Mouse (Mus musculus) midbrain, embryonic 11.5 days (tissue): ENCODE results near the gene Prmt9. TPM values are rescaled to one million over a fixed set of nuclear protein-coding genes. Genes with fewer than 3 reads are reported as not detected.

ENCODE experiments used
- ATAC-seq: fragments of 200-750 bp; cut with Nextera tagmentation; 2 replicates; pipeline ENCODE4 v1.8.0; 2017; ENCODE audit warnings: moderate TSS enrichment, moderate library complexity; ENCODE audit not compliant: low FRiP score
- DNase-seq: peaks from one replicate; pipeline ENCODE4 v3.0.0; 2015; ENCODE audit warnings: low spot score; ENCODE audit errors: missing footprints
- H3K27ac ChIP-seq: fragments of 300-500 bp; sonication (generic); 2 replicates; pipeline ENCODE4 v1.5.1; 2014; ENCODE audit warnings: low read depth, low read length
- H3K27me3 ChIP-seq: fragments of 300-500 bp; sonication (generic); 2 replicates; pipeline ENCODE4 v1.6.1; 2014; ENCODE audit warnings: mild to moderate bottlenecking, low read length, moderate library complexity, mixed read lengths; ENCODE audit not compliant: control insufficient read depth, insufficient read depth
- H3K36me3 ChIP-seq: fragments of 300-500 bp; sonication (generic); 2 replicates; pipeline ENCODE4 v1.6.1; 2014; ENCODE audit warnings: mild to moderate bottlenecking, low read length, moderate library complexity, mixed read lengths; ENCODE audit not compliant: control insufficient read depth, insufficient read depth
- H3K4me1 ChIP-seq: fragments of 300-500 bp; sonication (generic); 2 replicates; pipeline ENCODE4 v1.6.1; 2014; ENCODE audit warnings: low read length; ENCODE audit not compliant: control insufficient read depth, insufficient read depth
- H3K4me2 ChIP-seq: fragments of 300-500 bp; sonication (generic); 2 replicates; pipeline ENCODE4 v1.6.1; 2014; ENCODE audit warnings: mild to moderate bottlenecking, moderate library complexity
- H3K4me3 ChIP-seq: fragments of 300-500 bp; sonication (generic); 2 replicates; pipeline ENCODE4 v1.5.1; 2014; ENCODE audit warnings: low read depth, low read length
- H3K9ac ChIP-seq: fragments of 300-500 bp; sonication (generic); 2 replicates; pipeline ENCODE4 v1.6.1; 2014; ENCODE audit warnings: low read length
- H3K9me3 ChIP-seq: fragments of 300-500 bp; sonication (generic); 2 replicates; pipeline ENCODE4 v1.6.1; 2016; ENCODE audit warnings: low read length; ENCODE audit not compliant: control insufficient read depth
- WGBS: fragments of 180-500 bp; shearing (Covaris S2); extraction: QIAGEN DNeasy Blood & Tissue Kit; methylation state at CpG from one replicate; pipeline ENCODE4 v1.1.7; 2014; 5-methylcytosine and 5-hydroxymethylcytosine counted together
- polyA plus RNA-seq: library from polyadenylated mRNA; unstranded; fragments of >200 nt; fragmentation: Nextera tagmentation; extraction: Ambion mirVana; gene quantifications from 2 replicates; pipeline ENCODE4 v1.2.1, GENCODE M21; 2014

The Prmt9 gene
- polyA plus RNA-seq, 1 experiment from 2014 or later = 22.7 TPM

DNA sequence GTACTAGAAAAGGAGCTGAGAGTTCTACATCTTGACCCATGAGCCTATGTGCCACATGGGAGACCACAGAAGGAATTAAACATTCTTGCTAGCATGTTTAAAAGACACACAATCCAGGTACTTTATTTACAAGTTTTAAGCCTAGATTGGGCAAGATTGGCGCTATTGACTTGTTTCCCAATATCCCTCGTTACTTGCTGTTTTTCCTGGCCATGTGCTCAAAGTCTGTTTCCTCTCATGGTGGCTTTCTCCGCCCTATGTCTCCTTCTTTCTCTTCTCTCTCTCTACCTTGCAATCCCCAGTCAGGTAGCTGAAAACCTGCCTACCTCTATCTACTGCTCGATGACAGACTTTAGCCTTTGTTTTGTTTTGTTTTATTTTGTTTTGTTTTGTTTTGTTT is 3.6 kb upstream of the Prmt9 start:
- peak; percentile 57 for DNase-seq
- 89% methylated on average over 4 of the region's 4 CpGs for WGBS

DNA sequence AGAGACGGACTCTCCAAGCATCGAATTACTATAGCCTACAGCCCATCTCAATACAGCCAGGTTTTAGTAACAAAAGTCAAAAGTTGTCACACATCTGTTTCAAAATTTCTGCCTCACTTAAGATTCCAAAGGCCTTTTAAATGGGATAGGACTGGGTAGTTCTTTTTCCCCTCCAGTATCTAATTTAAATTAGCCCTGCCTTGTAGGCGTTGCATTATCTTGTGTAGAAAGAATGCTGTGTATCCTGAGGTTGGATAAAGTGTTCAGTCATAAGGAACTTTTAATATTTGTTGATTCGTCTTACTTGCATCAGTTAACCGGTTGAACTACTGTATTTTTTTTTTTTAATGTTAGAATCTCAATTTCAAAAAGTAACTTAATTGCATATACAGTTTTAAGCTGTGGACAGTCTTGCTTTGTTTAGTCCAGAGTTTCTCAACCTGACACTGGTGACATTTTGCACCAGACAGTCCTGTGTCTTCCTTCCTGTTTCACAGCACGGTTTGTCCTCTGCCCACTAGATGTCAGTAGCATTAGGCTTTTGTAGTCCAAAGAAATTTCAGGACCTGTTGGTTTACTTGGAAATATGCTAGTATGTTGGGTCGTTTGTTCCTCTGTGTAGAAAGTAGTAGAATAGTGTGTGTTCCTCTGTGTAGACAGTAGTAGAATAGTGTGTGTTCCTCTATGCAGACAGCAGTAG is 834 bp downstream of the Prmt9 start:
- peak overlapping the region; percentile 65 for H3K4me2 ChIP-seq
- peak overlapping the region; percentile 91 for H3K9ac ChIP-seq
- no peak overlapping the region for H3K27ac ChIP-seq
- DNase-seq (peak; percentile 86), ATAC-seq (no peak)
- no peaks in the 10 kb centered on the region; the same call in 1 of the 2 replicates for H3K36me3 ChIP-seq
- H3K27me3 ChIP-seq = no peaks in the 10 kb centered on the region
- no peaks in the 10 kb centered on the region for H3K9me3 ChIP-seq
- H3K4me1 ChIP-seq = peaks cover 2% of the 10 kb centered on the region; the same call in 1 of the 2 replicates
- 27% methylated on average over 7 of the region's 7 CpGs for WGBS
- peak overlapping the region; percentile 82 for H3K4me3 ChIP-seq

More for the DNA sequence above, 3.6 kb upstream of the Prmt9 start:
- Histone ChIP-seq H3K4me2 (no peak overlapping the region), H3K27ac (no peak overlapping the region), H3K4me3 (no peak overlapping the region), H3K4me1 (peaks cover 2% of the 10 kb centered on the region; the same call in 1 of the 2 replicates), H3K9me3 (no peaks in the 10 kb centered on the region), H3K27me3 (no peaks in the 10 kb centered on the region), H3K9ac (no peak overlapping the region), H3K36me3 (no peaks in the 10 kb centered on the region)
- no peak for ATAC-seq

DNA sequence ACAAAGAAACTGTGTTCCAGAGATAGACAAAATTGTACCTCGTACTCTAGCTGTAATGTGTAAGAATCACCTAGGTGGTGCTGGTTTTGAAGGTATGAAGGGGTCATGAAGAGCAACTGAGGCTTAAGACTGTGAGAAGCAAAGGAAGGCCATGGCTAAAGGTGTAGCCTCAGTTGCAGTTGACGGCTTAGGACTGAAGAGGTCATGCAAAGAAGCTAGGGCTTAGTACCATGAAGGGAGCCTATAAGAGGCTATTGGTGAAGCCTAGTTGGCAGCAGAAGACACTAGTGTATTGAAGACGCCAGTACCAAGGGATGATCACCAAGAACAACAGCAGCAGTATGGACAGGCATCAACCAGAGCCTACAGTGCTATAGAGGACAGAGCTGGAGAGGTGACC is 3.3 kb downstream of the Prmt9 start:
- Histone ChIP-seq H3K4me3 (no peak overlapping the region), H3K4me1 (peaks cover 2% of the 10 kb centered on the region; the same call in 1 of the 2 replicates), H3K4me2 (no peak overlapping the region), H3K9me3 (no peaks in the 10 kb centered on the region), H3K9ac (no peak overlapping the region), H3K27ac (no peak overlapping the region), H3K36me3 (peaks cover 7% of the 10 kb centered on the region; the same call in 1 of the 2 replicates), H3K27me3 (no peaks in the 10 kb centered on the region)
- DNase-seq (peak; percentile 69), ATAC-seq (no peak)
- WGBS = 96% methylated on average over 3 of the region's 3 CpGs

DNA sequence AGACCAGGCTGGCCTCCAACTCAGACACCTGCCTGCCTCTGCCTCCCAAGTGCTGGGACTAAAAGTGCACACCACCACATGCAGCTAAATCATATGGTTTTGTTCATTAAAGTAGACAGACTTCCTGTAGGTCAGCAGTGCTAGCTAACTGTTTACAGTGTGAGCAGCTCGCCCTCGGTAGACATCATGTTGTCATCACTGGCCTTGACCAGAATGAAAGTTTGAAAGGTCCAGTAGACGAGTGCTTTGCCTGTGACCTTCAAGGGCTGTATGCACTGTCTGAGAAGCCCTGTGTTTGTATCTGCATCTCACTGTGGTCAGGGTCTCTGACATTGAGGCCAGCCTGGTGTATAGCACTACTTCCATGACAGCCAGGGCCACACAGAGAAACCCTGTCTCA is 12.2 kb downstream of the Prmt9 start:
- DNase-seq (no peak), ATAC-seq (no peak)
- H3K36me3 ChIP-seq = peaks cover 14% of the 10 kb centered on the region; the same call in 1 of the 2 replicates
- H3K9ac ChIP-seq = no peak overlapping the region
- no peaks in the 10 kb centered on the region for H3K4me1 ChIP-seq
- no peak overlapping the region for H3K27ac ChIP-seq
- H3K9me3 ChIP-seq = no peaks in the 10 kb centered on the region
- H3K27me3 ChIP-seq = no peaks in the 10 kb centered on the region
- H3K4me3 ChIP-seq = no peak overlapping the region
- WGBS = 84% methylated on average over 3 of the region's 3 CpGs
- H3K4me2 ChIP-seq = no peak overlapping the region

DNA sequence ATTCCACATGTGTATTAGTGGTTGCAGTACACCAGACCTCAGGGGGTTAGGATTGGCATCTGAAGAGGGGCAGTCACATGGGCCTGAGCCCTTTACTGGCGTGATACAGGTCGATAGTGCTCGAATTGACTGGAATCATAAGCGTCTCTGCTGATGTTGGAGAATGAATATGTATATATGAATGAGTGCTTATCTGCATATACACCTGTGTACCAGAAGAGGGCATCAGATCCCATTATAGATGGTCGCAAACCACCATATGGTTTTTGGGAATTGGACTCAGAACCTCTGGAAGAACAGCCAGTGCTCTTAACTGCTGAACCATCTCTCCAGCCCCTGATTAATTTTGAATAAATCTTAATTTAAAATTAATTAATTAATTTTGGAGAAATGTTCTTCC is 25.0 kb downstream of the Prmt9 start:
- Histone ChIP-seq H3K9me3 (no peaks in the 10 kb centered on the region), H3K27me3 (no peaks in the 10 kb centered on the region), H3K27ac (no peak overlapping the region), H3K9ac (no peak overlapping the region), H3K4me2 (no peak overlapping the region), H3K4me1 (no peaks in the 10 kb centered on the region), H3K4me3 (no peak overlapping the region), H3K36me3 (no peaks in the 10 kb centered on the region)
- DNase-seq (no peak), ATAC-seq (no peak)
- WGBS = 90% methylated on average over 5 of the region's 5 CpGs

DNA sequence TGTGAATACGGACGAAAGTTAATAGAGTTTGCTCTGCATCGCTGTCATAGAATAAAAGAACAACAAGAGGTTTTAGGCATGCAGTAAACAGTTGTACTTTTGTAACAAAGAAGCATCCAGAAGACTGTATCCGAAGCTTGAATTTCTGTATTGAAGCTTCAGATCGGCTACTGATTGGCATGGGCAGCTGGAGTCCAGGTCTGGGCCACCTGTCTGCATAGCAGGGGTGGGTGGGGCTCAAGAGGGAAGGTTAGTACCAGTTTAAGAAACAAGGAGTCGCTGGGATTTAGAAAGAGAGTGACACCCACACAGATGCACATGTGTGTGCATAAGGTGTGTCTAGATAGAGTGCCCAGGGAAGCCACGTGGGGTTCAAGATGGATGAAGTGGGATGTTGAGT is 28.5 kb downstream of the Prmt9 start:
- no peak overlapping the region for H3K4me3 ChIP-seq
- H3K9ac ChIP-seq = no peak overlapping the region
- H3K4me2 ChIP-seq = no peak overlapping the region
- no peaks in the 10 kb centered on the region for H3K4me1 ChIP-seq
- peaks cover 6% of the 10 kb centered on the region for H3K36me3 ChIP-seq
- ATAC-seq = no peak
- H3K27ac ChIP-seq = no peak overlapping the region
- no peak for DNase-seq
- no peaks in the 10 kb centered on the region for H3K9me3 ChIP-seq
- WGBS = 90% methylated on average over 7 of the region's 7 CpGs
- no peaks in the 10 kb centered on the region for H3K27me3 ChIP-seq

DNA sequence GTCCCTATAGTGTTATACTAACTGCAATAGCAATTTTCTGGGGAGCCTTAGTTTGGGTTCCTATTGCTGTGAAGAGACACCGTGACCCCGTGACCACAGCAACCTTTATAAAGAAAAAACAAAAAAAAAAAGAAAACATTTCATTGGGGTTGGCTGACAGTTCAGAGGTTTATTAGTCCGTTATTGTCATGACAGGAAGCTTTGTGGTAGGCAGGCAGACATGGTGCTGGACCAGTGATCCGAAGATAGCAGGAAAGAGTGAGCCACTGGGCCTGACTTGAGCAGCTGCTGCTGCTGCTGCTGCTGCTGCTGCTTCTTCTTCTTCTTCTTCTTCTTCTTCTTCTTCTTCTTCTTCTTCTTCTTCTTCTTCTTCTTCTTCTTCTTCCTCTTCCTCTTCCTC is 35.0 kb downstream of the Prmt9 start:
- Histone ChIP-seq H3K36me3 (peaks cover 6% of the 10 kb centered on the region), H3K4me1 (no peaks in the 10 kb centered on the region), H3K27ac (no peak overlapping the region), H3K4me2 (no peak overlapping the region), H3K4me3 (no peak overlapping the region), H3K9me3 (no peaks in the 10 kb centered on the region), H3K27me3 (no peaks in the 10 kb centered on the region), H3K9ac (no peak overlapping the region)
- no peak for ATAC-seq
- no peak for DNase-seq
- 87% methylated on average over 4 of the region's 4 CpGs for WGBS

DNA sequence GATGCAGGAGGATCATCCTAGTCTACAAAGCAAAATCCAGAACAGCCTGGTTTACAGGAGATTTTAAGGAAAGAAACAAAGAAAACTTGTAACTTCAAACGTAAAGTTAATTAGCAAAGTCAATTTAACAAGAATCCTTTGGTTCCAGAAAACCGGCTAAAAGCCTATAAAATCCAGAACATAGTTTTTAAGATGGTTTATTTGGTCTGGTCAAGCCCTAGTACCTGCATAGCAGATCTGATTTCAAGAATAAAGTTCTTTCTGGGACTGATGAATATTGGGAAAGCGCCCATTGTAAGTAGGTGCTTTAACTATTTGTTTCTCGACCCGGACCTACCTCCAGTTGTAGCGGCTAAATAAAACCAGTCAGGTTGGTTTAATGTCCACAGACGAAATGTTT is 60.4 kb downstream of the Prmt9 start:
- 13% methylated on average over 7 of the region's 7 CpGs for WGBS
- H3K4me1 ChIP-seq = peaks cover 9% of the 10 kb centered on the region

DNA sequence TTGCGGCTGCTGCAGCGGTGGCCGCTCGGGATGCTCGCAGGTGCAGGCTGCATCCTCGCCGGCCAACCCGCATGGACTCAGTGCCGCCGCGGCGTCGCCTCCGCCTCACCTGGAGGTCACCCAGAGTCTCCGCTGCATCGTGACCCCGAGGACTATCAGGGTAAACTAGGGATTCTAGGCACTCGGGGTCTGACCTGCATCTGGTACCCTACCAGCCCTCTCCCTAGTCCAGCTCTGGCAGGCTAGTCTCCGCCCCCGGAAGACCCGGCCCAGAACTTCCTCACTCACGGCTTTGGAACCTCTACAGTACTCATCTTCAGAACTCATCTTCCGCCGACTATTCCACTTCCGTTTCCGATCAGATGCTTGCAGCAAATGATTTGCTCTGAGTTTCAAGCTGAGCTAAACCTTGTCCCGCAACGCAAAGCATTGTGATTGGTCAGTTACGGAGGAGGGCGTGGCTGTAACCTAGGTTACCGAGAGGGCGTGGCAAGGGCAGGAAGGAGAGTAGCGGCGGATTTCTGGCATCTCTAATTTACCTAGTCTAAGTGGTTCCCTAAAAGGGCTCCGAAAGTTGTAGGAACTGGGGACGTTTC is 61.3 kb downstream of the Prmt9 start, which contains the start of gene Tmem184c:
Gene Tmem184c, minus strand, starts transcription at position 325 of the 596 bp plus-strand sequence.
- DNase-seq (peak; percentile 100), ATAC-seq (peak; percentile 99)
- H3K9me3 ChIP-seq = no peaks in the 10 kb centered on the region
- no peak within 1 kb of the TSS for H3K27ac ChIP-seq
- peaks cover 9% of the 10 kb centered on the region for H3K4me1 ChIP-seq
- H3K4me2 ChIP-seq = peak within 1 kb of the TSS; percentile 73
- H3K4me3 ChIP-seq = peak within 1 kb of the TSS; percentile 66
- H3K36me3 ChIP-seq = no peaks in the 10 kb centered on the region
- under 1% methylated on average over 36 of the region's 36 CpGs for whole genome bisulfite sequencing
- no peaks in the 10 kb centered on the region for H3K27me3 ChIP-seq
- peak within 1 kb of the TSS; percentile 67 for H3K9ac ChIP-seq

More for the DNA sequence above, 60.4 kb downstream of the Prmt9 start:
- H3K9me3 ChIP-seq = no peaks in the 10 kb centered on the region
- ATAC-seq (no peak), DNase-seq (peak; percentile 91)
- peak overlapping the region; percentile 73 for H3K4me2 ChIP-seq
- no peaks in the 10 kb centered on the region for H3K36me3 ChIP-seq
- H3K27me3 ChIP-seq = no peaks in the 10 kb centered on the region
- H3K27ac ChIP-seq = no peak overlapping the region
- H3K4me3 ChIP-seq = peak overlapping the region; percentile 66
- H3K9ac ChIP-seq = peak overlapping the region; percentile 67
